Mouse (Mus musculus) frontal cortex, adult (tissue): ENCODE results near the gene Eno3.

Experiments
- ATAC-seq: cut with Nextera tagmentation; 2 replicates; pipeline ENCODE4 v1.9.2; 2017; ENCODE audit warnings: mild to moderate bottlenecking, moderate library complexity, mixed read lengths; ENCODE audit not compliant: low TSS enrichment

Eno3 gene

DNA sequence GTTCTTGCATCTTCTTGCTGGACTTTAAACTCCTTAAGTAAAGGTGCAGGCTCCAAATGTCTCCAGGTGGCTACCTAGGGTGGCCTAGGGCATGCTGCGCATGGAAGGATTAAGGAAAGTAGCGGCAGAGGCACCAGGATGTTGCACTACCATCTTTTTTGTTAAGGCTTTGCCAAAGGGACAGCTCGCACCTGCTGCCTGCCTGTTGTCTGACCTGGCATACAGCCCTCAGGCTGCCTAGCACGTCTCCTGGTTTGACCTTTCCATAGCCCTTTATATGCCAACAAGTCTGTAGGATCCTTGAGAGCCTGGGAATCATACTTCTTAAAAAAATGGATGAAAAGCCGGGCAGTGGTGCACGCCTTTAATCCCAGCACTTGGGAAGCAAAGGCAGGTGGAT, 14.0 kb upstream of the Eno3 start:
- no peak for ATAC-seq

DNA sequence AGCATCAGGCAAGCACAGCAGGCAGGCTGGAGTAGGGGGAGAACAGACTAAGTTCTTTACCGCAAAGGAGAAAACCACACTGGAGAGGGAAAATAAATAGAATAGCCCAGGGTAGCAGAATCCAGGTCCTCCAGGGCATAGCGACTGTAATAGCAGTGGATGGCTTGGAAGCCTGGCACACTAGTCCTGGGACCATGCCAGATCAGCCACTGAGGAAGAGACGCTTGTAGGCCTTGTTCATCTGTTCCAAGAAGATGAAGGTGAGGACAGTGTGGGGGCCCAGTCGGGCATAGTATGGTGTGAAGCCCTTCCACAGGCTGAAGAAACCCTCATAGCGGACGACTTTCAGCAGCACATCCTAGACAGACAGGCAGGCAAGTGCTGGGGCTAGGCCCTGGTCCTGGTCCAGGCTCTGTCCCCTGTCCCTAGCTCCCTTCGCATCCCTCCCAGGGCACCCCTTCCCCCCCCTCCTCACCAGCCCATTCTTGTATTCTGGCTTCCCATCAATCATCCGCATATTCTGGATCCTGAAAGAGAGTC, 12.4 kb upstream of the Eno3 start:
- ATAC-seq = no peak

DNA sequence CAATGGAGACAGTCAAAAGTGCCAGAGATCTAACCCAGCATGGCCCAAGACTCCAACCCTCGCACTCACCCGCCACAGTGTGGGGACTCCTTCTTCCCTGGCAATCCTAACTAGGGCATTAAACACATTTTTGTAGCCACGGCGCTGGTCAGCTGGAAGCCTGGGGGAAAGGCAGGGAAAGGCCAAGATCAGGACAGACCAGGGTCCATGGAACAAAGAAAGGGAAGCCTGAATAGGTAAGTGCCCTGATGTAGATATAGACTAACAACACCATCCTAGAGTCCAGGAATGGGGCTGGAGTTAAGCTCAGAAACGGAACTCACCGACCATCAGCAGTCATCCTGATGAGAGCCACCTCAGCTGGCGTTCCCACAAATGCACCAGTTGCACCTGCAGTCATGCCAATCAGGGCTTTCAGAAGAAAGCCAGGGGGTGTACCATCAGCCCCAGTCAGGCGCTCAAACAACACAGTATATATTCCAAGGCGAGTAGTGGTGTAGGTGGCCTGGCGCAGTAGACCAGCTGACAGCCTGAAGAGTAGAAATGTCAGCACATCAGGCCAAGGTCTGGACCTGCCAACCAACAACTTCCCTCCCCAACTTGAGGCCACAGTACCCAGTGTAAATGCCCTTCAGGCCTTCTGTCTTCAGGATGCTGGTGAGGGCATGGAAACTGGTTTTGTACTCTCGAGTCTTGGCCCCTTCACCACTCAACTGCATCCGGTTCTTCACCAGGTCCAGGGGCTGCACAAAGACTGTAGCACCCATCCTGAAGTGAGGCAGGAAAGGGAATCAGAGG, 11.3 kb upstream of the Eno3 start:
- ATAC-seq = no peak

DNA sequence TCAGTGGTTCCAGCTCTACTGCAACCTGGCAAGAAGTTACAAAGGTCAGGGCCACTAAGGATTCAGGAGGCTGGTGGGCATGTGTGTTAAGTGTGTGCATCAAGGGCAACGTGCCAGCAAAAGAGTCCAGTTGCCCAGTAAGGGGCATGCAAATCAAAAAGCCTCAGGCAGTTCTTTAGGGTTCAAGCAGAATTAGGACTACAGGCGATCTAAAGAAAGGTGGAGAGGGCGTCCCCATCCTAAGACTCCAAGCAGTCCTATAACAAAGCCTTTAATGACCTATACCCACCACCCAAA, 10.8 kb upstream of the Eno3 start:
- ATAC-seq = no peak

DNA sequence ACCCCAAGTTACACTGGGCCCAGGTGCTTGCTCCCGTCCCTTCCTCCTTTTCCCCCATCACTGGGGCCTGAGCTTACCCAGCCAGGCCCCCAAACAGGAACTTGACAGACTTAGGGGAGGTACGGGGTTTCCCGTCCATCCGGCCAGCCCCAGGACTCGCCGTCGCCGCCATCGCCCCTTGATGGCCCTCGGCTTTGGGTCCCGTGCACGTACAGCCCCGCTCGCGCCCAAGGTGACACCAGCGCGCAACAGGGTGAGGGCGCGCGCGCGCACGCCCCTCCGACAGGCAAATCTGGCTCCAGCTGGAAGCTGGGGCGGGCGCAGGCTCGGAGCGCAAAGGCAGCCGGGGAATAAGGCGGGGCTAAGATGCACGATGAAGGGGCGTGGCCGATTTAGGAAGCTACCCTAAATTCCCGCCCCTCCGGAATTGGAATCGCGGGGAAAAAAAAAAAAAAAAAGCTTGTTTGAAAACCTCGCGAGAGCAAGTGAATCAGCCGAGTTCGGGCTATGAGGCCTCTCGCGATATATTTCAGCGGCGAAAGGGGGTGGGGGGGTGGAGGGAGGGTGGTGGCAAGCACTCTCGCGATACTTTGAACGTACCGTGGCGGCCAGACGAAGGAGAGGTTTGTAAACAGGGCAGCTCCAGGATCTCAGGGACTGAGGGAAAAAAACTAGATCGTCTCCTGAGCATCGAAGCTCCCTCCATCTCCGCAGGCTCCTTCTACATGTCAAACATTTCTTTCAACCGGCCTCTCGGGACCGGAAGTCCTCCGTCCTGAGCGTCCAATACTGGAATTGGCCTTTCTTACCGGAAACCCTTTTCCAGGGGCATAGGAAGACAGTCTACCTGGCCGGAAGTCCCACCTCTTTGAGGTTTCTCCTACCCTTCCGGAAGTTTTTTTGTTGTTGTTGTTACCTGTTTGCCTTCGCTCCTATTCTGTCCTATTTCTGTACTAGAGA, 10.0 kb upstream of the Eno3 start, which contains the start of the genes Rnf167 and Slc25a11:
Gene Rnf167 (plus strand): TSS at position 545 of the 960 bp plus-strand sequence.
Gene Slc25a11 (minus strand): TSS at position 789 of the 960 bp plus-strand sequence.
- peak; percentile 78 for ATAC-seq

DNA sequence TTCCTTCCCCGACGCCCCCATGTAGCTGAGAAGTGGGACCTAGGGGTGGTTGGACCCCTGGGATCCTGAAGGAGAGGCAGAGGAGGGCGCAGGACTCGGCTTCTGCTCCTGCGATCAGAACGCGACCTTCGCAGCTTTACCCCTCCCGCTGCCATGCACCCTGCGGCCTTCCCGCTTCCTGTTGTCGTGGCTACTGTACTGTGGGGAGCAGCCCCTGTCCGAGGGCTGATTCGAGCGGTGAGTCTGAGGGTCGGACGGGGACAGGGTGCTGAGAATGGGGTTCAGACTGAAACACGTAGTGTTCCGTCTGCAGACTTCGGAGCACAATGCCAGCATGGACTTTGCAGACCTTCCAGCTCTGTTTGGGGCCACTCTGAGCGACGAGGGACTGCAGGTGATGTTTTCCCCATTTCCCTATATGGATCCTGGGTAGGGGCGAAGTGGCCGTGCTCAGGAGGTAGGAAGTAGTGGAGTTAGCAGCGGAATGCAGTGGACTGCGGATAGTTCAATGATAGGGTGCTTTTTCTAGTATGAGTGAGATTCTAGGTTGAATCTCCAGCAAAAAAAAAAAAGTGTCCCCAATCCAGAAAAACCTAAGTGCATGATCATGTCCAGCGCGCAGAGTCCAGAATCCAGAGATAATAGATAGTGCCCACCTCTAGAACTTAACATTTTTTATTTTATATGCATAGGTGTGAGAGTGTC, 9.1 kb upstream of the Eno3 start:
- ATAC-seq = no peak

DNA sequence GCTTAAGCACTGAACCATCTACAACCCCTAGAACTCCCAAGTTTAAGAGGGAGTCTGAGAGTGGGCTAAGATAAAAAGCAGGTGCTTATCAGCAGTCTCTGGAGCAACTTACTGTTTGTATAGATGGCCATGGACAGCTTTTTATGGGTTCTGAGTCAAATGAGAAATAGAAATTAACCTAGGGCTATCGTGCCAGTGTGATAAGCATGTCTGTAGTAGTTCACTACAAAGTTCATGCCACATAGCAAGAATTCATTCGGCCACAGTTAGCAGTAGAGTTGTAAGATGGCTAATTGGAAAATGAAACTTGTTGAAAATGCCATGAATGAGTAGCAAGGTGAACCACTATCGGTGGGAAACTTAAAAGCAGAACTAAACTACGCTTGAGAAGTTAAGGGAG, 8.5 kb upstream of the Eno3 start:
- ATAC-seq = no peak

DNA sequence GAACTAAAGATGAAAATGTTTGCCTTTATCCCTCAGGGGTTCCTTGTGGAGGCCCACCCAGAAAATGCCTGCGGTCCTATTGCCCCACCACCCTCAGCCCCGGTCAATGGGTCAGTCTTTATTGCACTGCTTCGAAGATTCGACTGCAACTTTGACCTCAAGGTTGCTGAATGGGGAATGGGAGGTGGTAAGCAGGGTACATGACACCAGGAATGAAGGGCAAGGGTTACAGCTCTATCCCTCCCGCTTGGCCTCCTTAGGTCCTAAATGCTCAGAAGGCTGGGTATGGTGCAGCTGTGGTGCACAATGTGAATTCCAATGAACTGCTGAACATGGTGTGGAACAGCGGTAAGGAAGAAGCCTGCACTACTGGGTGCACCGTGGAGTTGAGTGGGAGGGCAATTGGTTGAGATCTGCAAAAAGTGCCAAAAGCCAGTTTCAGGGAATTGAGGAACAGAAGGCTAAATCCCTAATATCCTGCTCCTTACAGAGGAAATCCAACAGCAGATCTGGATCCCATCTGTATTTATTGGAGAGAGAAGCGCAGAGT, 7.7 kb upstream of the Eno3 start:
- no peak for ATAC-seq

DNA sequence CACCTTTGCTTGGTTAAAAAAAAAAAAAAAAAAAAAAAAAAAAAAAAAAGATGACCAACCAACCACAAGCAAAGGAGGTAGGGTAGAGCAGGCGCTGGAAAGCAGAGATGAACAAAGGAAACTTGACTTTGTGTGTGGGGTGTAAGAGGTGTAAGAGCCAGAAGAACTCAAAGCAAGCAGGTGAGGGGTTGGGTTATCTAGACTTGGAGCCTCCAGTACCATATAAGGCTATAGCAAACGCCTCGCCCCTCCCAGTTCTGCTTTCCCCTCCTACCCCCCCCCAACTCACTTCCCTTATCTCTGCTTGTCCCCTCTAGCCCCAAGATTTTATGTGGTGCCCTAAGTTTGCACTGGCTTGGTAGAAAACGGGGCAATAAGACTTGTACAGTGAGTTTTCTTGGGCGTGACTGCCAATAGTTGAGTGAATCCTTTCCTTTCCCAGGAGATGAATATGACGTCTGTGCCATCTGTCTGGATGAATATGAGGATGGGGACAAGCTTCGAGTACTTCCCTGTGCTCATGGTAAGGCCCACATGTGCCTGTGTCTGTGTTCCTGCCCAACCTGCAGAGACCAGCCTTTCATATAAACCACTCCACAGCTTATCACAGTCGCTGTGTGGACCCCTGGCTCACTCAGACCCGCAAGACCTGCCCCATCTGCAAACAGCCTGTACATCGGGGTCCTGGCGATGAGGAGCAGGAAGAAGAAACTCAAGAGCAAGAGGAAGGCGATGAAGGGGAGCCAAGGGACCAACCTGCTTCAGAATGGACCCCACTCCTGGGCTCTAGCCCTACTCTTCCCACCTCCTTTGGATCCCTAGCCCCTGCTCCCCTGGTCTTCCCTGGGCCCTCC, 6.5 kb upstream of the Eno3 start:
- ATAC-seq = no peak

DNA sequence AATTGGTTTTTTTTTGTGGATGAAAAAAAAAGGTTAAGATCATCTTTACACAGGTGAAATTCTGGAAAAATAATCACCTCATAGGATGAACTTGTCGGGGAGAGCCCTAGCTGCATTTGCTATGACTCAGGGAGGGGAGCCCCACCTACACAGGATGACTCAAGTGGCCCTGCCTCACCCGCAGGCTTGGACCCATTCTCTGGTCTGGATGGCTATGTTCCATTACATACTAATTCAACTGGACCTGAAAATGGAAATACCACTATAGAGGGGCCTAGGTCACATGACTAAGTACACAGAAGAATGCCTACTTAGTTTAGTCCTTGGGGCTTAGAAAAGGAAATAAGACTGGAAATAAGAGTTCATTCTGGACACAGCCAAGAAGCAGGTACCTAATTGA, 5.6 kb upstream of the Eno3 start:
- no peak for ATAC-seq

DNA sequence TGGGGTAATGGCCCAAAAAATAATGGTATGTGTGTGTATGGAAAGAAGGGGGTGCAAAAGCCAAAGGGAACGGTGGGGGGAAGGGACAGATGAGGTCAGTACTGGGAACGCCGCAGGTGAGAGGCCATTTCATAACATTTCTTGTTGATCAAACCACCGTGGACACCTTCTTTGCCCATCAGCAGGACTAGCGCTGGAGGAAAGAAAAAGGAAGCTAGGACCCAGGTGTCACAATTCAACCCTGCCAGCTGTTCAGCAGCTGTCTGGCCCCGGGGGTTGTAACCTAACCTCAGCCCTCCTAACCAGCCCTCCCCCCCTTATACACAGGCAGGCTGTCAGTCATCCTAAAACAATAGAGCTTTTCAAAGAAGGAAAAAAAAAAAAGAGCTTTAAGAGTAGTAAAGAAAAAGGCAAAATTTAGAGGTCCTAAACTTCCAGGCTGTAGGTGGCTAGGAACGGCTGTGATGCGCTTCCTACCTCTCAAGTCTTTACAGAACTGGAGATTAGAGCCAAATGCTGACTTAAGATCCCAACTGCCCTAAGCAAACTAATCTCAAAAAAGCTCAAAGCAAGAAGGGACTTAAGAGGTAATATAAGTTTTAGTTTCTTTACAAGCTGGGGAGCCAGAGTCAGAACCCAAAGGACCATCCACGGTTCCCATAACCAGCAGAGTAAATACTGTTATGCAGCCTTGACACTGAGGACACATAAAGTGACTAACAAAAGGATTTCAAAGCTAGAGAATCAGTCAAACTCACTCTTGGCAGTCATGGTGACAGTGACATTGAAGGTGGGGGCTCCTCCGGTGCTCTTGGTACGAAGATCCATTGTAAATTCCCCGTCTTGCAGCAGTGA, 4.7 kb upstream of the Eno3 start:
- no peak for ATAC-seq

DNA sequence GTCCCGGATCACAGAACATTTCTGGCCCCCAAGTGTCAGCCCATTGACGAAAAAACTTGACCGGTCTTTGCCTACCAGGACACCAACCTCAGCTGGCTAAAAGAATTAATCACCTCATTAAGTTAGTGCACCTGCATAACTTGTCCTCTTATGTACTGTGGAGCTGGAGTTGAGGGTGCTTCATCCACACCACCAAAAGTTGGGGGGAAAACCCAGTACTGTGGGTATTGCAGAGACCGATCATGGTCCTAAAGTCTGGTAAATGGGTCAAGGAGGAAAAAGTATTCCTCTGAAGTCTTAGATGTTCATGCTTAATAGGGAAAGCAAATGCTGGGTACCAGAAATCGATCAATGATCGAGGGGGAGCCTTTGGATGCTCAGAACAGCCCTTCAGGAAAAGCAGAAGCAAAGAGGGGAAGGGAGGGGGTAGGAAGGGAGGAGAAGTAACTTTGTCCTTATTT, 4.1 kb upstream of the Eno3 start:
- no peak for ATAC-seq

DNA sequence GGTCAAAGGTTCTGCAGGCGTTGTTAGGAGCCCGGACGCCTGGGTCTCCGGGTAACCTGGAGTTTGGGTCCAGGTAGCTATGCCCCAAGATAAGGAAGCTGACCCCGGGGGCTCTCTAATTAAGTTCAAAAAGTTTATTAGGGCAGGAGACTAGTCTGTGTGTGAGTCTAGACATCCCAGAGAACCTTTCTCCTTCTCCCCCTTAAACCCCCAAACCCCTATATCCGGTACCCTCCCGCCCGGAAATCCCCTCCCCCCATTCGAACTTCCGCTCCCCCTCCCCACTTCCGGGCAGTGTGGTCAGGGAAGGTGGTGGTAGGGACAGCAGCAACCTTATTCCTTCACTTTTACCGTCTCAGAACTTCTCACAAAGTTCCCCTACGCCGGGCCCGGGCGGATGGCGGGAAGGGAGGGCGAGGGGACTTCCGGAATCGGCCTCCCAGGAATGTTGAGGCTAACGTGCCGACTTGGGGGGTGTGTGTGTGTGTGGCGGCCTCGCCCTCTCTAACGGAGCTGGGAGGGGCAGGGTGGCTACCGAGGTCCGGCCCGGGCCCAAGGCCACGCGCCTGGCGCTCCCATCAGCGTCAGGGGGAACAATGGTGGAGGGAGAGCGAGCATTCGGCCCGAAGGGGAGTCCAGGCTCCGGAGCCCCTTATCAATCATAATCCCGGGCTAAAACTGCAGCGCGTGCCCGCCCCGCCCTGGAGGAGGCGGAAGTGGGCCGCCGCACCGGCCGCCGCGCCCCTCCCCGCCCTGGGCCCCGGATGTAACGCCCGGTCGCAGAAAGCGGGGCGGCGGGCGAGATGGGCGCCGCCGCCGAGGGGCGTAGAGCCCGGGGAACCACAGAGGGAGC, 3.4 kb upstream of the Eno3 start:
- peak; percentile 10; the same call in 1 of the 2 replicates for ATAC-seq

DNA sequence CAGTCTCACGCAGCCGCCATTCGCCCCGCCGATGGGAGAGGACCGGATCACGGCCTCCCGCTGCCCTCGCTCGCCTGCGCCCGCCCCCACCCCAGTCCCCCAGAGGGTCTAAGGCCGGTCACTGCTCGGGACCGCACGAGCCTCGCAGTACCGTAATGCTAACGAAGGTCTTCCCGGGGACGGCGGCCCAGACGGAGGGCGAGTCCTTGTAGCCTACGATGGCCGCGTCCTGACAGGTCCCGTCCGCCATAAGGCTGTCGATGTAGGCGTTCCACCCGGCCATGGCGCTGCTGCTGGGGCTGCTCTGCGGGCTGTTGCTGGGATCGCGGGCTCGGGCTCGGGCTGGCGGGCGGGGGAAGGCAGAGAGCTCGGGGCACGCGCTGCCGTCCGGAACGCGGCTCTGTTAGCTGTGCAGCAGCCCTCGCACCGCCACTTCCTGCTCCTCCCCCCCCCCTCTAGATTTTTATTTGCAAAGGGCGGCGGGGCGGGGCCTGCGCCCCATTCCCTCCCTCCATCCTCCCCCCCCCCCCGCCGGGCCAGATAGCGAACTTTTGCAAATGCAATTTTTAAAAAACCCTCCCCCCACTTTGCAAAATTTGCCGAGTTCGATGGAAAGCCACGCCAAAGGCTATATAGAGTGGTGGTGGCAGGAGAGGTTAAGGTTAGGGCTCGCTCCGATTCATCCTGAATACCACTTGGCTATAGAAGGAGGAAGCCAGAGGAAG, 2.6 kb upstream of the Eno3 start, which contains the start of gene Pfn1:
Gene Pfn1 (minus strand): TSS at position 447 of the 725 bp plus-strand sequence.
- peak; percentile 65 for ATAC-seq

DNA sequence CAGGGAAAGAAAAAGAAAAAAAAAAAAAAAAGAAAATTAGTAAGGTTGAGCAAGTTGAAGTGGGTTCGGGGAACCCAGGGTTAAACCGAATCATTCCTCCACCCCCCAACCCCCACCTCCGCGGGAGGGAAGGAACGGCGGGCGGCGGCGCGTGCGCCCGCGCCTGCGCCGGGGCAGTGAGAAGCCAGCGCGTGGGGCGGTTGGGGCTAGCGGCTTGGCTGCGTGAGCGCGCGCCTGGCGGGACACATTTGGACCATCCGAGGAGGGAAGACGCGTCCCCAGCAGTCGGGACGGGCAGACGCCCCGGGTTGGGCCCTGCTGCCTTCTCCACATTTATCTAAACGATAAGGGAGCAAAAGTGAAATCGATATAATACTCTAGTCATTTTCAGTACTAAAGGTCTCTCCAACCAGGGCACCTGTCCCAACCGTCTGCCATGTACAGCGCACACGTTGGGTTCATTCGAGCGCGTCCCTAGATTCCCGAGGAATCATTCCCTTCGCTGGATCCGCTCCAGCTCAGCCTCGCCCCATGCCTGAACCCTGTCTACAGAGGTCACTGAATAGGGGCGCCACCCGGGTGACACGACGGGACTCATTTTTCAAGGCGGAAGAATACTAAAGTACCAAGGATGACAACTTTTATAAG, 2.0 kb upstream of the Eno3 start:
- peak; percentile 58 for ATAC-seq

DNA sequence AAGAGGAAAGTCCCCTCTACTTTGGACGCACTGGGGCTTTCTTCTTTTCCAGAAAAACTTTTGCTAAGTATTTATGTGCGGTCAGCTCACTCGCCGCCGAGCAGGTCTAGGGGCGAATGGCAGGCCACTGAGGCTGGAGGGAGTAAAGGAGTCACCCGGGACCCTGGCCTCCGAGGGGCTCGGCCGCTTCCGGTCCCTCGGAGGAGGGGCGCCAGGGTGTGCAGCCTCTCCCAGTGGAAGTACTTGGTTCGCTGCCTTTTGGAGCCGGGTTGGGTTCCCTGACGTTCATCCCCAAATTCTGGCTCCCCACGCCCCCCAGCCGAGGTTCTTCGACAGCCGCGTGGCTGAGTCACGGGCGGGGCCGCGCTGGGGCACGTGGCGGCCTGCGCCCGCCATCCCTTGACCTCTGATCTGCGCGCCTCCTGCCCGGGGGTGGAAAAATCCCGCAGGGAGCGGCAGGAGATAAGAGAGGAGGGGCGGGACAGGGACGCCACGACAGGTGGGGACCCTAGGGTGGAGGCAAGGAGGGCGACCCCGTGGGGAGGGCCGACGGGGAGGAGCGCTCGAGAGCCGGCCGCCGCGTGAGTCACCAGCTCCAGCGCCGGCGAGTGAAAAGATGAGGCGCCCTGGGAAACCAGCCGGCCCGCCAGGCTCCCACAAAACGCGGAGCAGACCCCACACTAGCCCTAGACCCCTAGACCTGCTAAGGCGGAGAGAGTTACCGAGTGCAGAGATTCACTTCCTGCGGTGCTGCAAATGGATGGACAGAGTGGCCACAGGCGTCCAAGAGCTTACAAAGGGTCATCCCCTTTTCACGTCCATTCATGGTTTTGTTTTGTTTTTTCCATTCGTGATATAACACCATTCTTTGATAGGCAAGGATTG, 1.2 kb upstream of the Eno3 start:
- ATAC-seq = no peak
